Mouse (Mus musculus) kidney, adult 2 months (tissue): ENCODE measurements around the gene Dlx6.

ENCODE experiments used
- CTCF ChIP-seq: fragments of 200-500 bp; conservative IDR thresholded peaks from 2 replicates; pipeline ENCODE4 v1.5.1; 2011; ENCODE audit warnings: low read depth, mild to moderate bottlenecking, control low read depth, low read length, moderate library complexity, mixed read lengths; ENCODE audit not compliant: insufficient read depth, insufficient read length
- POLR2A ChIP-seq: fragments of 200-500 bp; IDR thresholded peaks from one replicate; pipeline ENCODE4 v1.6.1; 2011; ENCODE audit warnings: low read depth, low read length, control low read depth

DNA sequence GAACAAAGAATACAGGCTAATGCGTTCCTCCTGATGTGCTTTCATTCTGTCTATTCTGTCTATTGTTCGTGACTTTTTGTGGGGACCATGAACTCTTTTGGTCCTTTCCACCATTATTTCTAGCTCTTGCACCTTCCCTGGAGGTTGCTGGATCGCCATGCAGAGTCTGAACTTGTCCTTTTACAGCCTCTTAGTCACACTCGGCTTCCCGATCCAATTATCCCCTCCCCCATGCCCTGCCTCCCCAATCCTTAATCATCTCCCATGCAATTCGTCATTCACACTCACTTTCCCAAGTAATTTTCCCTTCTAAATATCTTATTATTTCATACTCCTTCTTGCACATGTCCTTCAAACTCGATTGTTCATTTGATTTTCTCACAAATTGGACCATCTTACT is 44.0 kb upstream of the Dlx6 start:
- no peak for TF ChIP-seq POLR2A
- no peak for TF ChIP-seq CTCF
